Mouse (Mus musculus): ENCODE data around the gene Hes1.
"Not testable (repeated sequence)": the region's sequence is repeated elsewhere in the genome, so short reads cannot be mapped to it uniquely, and the experiment has no call there.

Gene Hes1

DNA sequence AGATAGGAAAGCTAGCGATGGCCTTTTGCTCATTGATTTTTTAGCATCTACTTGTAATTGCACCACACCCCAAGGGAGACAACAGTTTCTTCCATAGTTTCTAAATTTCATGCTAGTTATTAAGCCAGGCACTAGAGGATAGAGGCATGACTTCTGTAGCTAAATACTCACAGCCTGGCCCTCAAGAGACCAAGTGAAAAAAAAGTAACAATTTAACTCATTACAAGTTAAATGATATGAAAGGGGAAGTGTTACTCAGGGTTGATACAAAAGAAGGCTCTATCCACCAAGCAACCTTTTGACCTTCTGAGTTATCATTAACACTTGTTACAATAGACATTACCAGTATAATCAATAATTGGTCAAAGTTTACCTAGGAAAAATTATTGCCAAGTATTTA lies 9.1 kb downstream of the Hes1 start:
- no peak for DNase-seq (ENCODE audit: low spot score)

DNA sequence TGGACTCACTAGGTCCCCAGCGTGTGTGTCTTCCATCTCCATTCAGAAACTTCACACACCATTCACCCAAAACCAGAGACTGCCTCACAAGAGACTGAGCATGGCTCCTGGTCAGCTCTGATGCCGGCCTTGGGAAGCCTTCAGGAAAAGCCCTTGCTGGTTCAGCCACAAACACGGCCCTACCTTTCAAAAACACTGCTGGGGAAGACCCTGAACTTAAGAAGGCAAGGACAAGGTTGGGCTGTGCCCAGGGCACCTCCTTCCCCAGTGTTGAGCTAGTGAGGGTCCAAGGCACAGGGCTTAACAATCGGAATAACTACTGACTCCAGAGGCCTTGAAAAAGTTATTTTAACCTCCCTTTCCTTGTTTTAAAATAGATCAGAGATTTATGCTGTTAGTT lies 17.3 kb downstream of the Hes1 start:
- no peak for DNase-seq (ENCODE audit: low spot score)

DNA sequence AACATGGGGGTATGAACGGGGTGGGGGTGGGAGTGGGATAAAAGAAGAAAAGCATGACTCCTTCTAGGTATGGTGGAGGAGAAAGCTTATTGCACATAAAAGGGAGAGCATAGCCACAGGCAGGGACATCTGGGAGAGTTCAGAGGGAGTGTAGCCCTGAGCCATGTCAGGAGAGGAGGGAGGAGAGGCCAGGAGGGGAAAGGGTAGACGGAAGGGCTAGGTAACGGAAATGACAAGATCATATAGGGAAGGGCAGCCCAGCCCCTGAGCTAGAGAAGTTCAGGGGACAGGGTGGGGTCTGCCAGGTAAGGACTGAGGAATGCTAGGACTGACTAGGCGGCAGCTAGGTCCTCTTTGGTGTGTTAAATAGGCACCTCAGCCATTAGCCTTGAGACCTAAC lies 17.8 kb downstream of the Hes1 start:
- no peak for DNase-seq (ENCODE audit: low spot score)

DNA sequence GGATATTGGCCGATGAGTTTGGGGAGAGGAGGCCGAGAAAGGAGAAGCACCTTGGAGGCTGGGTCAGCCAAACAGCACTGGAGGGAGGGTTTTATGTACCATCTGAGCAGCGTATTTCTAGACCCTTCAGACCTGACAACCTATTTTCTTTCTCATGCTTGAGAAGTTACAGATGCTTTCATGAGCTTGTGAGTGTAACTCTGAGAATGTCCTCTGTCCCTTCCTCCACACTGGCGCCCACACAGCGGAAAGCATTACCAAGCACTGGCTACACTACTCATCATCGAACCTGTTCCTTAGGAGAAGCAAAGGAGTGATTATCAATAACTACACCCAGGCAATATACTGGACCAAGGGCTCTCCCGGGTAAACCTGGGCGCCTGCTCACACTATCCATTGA lies 18.8 kb downstream of the Hes1 start:
- no peak for DNase-seq (ENCODE audit: low spot score)

DNA sequence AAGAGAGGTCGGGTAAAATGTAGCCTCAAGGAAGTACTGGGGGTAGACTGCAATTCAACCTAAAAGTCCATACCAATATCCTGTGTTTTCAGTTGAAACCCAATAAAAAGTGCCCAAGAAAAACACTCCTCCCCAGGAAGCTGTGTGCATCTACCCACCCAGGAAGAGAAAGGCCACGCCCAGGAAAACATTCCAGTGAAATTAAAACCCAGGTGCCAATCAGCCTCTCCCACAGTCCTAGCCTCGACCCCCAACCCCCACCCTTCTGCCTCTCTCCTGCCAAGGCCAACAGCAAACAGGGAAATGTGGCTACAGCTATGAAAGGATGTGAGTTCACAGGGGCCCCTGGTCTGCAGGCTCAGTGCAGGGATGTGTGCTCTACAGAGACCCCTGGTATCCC lies 19.4 kb downstream of the Hes1 start:
- DNase-seq (ENCODE audit: low spot score): no peak

DNA sequence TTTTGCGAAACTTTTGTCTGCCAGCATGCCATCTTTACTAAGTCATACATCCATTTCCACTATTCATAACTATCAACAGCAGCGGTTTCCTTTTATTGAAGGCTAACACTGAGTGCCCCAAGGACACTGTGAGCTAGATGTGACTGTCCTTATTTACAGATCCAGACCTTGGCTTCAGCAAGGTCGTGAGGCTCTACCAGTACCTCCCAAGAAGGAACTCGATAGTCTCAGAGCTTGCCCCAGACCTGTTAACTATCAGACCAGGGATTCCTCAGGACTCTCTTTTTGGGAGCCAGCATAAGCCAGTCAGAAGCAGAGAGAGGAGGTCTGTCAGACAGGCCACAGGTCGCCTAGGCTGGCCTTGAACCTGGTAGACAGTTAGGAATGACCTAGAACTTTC lies 24.5 kb downstream of the Hes1 start:
- no peak for DNase-seq (ENCODE audit: low spot score)

DNA sequence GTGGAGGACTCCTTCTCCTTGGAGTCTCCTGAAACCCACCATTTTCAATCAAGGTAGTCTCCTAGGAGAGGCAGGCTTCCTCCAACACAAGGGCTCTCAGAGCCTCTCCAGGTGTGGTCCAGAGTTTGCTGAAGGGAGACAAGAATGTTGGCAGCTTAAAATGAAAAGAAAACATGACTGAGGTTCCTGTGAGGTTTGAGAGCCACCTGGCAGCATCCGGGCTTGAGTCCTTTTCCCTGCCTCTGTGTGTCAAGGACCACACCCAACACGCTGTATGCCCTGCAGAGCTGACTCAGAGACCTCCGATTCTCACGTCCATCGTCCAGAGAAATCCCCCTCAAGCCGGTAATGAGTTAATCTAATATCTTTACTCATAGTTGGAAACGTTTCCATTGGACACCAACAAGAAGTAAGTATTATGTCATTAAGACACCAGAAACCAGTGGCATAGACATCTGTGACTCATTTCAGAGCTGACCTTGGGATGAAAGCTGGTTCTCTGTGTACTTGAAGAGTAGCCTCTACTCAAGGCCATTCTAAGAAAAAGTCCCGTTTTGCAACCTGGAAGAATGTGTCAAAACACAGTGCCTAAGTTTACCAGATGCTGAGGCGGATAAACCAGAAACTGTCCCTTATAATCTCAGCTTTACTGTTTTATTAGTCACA lies 26.1 kb downstream of the Hes1 start:
- no peak for DNase-seq (ENCODE audit: low spot score)

DNA sequence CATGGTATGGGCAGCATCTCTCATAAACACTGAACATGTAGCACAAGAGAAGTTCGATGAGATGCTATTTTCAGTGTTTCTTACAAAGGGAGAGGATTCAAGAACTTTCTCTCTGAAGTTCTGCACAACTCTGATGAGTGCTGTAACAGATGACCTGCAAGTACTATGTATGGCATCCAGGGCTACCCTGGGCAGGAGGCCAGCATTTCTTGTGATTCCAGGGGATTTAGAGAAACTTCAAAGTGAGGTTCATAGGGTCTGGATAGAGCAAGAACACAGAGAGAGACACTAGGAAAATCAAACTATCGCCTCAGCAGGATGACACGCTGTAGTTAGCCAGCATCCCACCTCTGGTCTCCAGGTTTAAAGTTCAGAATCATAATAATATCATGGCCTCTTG lies 31.9 kb downstream of the Hes1 start:
- no peak for DNase-seq (ENCODE audit: low spot score)

DNA sequence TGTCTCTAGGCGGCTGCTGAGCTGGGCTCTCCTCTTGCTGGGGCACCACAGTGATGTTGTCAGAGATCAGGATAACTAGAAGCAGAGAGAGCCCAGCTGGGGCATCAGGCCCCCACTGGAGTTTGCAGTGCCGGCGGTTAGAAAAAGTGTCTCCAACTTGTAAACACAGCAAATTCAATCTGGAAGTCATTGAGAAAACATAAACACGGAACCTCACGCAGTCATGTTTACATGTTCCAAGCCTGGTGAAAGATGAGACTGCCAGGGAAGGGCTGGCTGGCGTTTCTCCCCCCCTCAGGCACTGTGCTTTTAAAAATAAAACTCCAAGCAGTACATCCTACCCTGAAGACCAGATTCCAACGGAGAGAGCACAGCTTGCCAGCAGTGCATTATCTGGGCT lies 32.3 kb downstream of the Hes1 start:
- DNase-seq (ENCODE audit: low spot score): no peak

DNA sequence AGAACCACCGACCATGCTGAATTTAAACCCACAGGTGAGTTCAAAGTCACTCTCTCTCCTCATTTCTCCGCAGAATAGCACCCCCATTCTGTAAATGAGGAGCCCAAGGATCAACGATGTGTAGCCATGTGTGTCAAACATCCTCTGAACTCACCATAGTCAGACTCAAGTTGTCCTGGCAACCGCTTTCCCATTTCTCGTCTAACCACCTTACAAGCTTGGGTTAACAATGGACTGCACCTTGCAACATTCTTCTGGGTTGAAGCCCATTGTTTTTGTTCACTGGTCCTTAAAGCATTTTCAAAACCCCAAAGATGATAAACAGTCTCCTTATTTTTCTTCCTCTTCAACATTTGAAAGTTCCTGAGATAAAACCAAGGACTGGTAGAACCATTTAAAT lies 34.9 kb downstream of the Hes1 start:
- DNase-seq (ENCODE audit: low spot score): no peak

DNA sequence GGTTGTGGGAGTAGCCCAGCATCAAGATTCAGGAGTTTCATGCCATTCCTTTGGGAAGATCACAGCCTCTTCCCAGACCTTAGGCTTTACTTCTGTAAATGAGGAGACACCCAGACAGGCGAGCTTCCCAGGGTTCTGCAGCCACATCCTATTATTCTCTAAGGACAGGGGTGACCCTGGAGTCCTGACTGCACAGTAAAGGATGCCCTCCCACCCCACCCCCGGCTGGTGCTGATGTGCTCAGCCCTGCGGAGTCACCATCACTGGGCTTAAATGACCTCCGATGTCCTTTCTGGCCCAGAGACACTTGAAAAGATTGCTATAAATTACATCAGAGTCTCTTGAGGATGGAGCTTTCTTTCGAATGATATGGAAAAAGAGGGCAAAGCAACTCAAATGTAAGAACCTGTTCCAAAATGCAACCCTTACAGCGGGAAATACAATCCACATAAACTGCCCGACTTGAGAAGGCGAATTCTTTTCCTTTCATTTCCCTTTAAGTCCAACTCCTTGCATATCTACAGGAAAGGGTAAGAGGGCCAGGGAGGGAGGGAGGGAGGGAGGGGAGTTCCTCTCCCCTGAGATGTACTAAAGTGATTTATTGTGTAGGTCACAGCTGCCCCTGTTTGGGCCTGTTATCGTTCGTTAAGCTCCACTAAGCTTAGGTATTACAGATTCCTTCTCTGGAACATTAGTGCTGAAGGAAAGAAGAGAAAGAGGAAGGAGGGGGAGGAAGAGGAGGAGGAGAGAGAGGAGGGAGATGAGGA lies 38.1 kb downstream of the Hes1 start:
- DNase-seq (ENCODE audit: low spot score): no peak

DNA sequence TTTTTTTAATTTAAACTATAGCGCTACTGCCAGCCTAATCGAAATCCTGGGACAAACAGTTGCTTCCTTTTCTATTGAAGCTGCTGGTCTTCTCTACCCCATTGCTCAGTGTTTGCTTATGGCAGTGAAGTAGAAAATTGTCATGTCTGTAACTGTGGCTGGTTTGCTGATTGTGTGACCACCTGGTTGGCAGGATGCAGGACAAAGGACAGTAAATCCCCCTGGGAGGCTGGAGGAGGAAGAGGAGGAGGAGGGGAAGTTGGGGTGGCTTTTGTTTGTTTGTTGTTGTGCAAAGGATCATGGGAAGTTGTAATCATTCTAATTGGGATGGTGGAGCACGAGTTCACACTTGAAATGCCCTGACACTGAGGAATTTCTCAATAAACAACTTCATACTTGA lies 38.8 kb downstream of the Hes1 start:
- DNase-seq (ENCODE audit: low spot score): no peak

DNA sequence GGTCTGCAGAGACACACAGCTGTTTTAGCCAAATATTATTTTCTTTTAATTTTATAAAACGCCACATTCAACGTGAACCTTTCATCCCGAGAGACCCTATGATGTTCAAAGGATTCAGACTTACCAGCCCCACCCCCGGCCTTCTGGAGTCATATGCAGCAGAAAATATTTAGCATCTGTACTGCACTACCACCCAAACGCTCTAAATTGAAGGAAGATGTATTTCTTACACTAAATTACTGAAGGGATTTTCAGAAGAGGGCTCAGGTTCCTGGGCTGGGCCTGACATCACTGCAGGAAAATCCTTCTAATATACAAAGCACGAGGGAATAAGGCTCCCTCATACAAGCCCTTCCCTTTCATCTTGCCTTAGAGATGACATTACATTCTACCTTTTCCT lies 39.3 kb downstream of the Hes1 start:
- DNase-seq (ENCODE audit: low spot score): no peak

DNA sequence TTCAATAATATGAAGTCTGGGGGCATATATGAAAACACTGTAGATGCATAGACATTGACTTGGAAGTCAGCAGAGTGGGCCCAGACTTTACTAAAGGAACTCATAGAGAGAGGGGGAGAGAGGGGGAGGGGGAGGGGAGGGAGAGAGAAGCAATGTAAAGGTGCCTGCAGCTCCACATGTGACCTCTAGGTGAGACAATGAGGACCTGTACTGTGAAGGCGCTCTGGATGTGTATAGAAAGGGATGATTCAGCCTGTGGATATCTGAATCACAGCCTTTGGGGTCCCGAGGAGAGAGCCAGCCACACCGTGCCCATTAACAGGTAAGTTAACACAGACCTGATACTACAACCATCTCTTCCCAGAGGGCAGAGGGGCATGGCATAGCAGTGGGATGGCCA lies 40.2 kb downstream of the Hes1 start:
- DNase-seq (ENCODE audit: low spot score): no peak

DNA sequence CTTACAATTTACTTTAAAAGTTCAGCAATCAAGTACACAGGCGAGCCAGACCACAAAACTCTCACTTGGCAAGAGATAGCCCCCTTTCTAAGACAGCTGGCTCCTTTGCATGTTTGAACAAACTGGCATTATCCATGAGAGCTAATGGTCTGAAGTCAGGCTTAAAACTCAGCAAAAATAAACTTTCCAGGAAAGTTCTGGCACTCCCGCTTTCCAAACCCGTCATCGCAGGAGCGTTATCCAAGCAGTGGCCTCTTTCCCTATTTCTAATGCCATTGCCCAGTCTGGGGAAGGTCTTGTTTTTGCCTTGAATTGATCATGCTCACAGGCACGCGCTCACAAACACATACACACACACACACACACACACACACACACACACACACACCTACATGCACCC lies 41.3 kb downstream of the Hes1 start:
- DNase-seq (ENCODE audit: low spot score): no peak

DNA sequence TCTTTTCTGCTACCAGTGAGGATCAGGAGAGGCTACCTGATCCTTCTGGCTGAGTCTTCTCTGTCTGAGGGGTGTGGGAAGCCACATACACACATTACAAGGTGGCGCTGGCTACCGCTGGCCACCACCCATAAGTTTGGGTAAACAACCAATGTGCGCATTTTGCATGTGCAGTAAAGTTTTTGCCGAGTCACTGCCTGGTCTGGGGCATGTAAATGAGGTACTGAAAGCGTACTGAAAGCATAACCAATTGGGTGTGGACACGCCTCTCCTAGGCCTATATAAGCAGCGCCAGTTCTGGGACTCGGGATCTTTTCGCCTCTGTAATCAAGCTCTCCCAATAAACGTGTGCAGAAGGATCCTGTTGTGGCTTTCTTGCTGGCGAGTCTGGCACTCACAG lies 44.0 kb downstream of the Hes1 start:
- not testable (repeated sequence) for DNase-seq (ENCODE audit: low spot score)

DNA sequence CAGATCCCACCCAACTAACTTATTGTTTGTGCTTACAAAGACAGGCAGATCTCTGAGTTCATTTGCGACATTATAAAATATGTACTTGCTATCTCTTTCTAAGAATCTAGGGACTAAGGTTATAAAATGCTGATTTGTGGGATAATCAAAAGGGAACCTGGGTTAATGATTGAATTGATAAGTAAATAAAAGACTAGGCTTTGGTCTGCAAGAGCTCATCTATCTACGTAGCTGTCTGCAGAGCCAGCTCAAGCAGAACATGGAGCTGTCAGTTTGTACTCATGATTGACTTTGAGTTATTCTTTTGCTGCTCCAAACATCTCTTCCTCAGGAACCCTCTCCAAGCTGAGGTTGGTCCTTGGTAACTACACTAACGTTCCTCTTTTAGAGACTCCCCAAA lies 46.3 kb downstream of the Hes1 start:
- no peak for DNase-seq (ENCODE audit: low spot score)

DNA sequence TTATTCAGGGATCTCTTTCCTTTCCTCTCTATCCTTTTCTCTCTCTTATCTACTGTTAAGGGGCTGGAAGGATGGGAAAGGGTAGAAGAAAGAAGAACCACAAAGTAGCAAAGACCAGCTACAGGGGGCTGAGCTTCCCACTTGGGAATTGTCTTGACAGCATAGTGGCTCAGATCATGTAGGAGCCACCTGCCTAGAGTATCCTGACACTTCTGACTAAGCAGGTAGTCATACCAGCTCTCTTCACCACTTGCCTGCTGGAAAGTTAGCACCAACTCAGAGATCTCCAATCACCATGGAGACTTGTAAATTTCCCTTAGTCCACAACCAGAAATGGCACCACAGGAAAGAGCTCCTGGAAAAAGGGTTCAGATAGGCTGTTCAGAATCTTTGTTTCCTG lies 46.9 kb downstream of the Hes1 start:
- DNase-seq (ENCODE audit: low spot score): no peak

DNA sequence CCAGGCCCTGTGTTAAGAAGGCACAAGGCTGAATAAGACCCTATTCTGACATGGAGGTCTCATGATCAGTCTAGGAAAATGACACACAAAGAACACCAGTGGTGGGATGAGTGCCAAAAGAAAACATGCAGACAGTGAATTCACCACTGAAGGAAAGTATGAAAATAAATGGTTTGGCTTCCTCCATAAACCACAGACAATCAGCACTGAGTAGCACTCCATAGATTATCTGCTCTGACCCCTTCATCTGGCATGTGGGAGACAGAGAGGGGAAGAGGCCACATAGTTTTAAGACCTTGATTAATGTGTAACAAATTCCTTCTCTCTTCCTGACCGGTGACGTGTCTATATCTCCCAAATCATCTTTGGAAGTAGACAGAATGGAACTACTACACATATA lies 47.4 kb downstream of the Hes1 start:
- DNase-seq (ENCODE audit: low spot score): no peak

DNA sequence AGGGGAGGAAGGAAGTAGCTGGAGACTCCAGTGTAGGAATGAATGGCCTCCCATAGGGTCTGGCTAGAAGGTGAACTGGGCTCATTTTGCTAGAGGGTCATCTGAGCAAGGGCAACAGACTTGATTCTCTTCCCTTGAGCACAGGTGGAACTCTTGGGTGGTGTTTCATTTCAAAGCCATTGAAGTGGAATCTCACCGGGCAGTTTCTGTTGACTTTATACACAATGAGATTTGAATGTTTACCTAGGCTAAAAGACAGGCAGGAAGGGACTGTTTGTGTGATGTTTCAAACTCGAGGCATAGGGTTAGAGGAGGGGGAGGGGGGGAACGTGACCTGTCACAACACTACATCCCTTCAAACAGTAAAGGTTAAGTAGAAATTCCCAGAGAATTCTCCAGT lies 49.0 kb downstream of the Hes1 start:
- DNase-seq (ENCODE audit: low spot score): no peak

DNA sequence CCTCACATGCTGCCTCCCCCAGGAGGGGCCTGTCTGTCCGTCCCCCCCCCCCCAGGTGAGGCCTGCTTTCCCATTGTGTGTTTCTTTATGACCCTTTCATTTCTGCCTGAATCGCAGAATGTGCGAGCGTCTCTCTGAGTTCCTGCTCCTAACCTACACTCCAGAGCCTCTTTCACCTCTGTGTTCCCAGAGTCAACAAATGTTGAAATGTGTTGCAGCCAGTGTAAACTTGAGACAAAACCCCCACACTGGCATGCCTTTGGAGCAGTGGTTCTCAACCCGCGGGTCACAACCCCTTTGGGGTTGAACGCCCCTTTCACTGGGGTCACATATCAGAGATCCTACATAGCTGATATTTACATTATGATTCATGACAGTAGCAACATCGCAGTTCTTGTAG lies 49.6 kb downstream of the Hes1 start:
- no peak for DNase-seq (ENCODE audit: low spot score)

DNA sequence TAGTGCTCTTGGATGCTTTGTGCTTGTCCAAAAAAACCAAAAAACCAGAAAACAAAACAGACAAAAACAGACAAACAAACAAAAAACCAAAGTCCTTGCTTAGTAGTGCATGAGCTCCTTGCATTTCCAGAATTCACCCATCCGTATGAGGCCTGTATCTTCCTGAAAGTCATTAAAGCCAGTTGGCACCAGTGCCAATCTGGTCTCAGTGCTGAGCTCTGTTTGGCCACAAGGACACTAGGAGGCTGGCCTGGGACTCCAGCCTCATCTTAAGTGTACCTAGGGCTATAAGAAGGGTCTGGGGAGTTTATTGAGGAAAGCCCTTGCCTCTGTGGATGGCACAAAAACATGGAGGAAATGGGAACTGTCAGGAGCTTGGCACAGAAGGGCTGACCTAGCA lies 50.3 kb downstream of the Hes1 start:
- DNase-seq (ENCODE audit: low spot score): no peak

Data from left cerebral cortex, adult 11 months (tissue).